Mouse (Mus musculus): Measurements from ENCODE around the gene Plcg2.

The Plcg2 gene

DNA sequence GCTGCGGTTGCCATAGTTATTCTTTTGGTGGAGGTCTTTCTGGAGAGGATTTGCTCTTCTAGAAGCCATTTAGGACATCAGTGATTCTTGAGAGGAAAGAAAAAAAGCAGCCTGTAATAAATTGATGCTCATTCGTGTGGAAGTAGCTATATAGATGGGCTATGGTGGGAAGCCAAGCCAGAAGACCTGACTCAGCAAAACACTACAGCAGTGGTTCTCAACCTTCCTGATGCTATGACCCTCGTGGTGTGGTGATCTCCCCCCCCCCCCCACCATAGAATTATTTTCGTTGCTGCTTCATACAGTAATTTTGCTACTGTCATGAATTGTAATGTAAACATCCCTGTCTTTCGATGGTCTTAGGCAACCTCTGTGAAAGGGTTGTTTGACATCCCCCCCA, 134.4 kb downstream of the Plcg2 start:
- DNase-seq (ENCODE audit: low read depth, low spot score): no peak

DNA sequence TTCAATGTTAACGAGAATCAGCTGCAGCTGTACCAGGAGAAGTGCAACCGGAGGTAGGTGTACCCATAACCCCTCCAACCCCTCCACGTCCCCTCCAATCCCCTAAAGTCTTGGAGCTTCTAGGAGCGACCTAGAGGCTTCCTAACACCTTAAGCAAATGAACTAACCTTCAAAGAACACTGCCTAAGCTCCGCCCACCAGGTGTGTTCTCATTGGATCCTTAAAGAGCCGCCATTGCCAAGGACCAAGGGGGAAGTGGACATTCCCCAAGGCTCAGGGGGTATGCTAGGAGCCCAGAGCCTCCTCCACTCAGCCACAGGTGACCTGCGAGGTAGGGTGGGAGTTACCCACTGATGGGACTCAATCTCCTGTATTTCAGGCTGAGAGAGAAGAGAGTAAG, 136.3 kb downstream of the Plcg2 start:
- peak; percentile 29 for DNase-seq (ENCODE audit: low read depth, low spot score)

DNA sequence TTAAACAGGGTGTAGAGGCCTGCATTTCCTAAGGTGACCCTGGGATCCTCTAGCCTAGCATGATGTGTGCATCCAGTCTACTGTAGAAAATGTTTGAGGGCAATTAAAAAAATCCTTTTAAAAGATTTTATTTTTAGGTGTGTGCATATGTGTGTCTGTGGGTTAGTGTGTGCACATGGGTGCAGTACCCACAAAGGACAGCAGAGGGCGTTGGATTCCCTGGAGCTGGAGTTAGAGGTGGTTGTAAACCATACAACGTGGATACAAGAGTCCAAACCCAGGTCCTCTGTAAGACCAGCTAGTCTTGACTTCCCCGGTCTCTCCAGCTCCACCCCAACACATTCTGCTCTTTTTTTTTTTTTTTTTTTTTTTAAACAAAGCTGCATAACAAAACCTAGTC, 139.4 kb downstream of the Plcg2 start:
- no peak for DNase-seq (ENCODE audit: low read depth, low spot score)

GRCm38 (mm10) chr8:117639631-117640030, 141.5 kb downstream of the Plcg2 start:
- DNase-seq (ENCODE audit: low read depth, low spot score): peak; percentile 73

DNA sequence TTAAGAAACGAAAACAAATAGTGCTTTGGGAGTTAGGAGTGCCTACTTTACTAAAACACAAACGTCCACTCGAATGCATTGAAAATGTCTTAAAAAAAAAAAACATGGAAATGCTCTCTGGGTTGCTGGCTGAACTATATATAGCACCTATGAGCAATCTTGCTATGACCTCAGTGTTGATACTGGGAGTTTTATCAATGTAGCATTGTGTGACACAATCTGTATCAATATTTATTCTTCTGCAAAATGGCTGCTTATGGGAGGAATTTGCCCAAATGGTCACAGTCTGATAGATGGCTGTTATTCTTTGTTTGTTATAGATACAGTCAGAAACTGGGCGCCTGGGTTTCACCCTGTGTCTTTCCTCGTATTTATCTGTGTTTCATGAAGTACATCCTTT, 147.4 kb downstream of the Plcg2 start:
- no peak for DNase-seq (ENCODE audit: low read depth, low spot score)

DNA sequence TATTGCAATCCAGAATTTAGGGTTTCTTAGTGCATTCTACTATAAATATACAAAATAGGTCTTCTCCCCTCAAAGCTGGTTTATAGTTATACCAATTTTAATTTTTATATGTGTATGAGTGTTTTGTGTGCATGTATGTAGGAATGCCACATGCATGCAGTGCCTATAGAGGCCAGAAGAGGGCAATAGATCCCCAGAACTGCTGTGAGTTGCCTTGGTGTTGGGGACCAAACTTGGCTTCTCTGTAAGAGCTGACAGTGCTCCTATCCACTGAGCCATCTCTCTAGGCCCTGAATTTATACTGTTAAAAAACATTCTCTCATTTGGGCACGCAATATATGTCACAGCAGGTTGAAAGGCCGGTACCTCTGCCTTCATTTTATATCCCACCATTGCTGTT, 147.9 kb downstream of the Plcg2 start:
- peak; percentile 64 for DNase-seq (ENCODE audit: low read depth, low spot score)

DNA sequence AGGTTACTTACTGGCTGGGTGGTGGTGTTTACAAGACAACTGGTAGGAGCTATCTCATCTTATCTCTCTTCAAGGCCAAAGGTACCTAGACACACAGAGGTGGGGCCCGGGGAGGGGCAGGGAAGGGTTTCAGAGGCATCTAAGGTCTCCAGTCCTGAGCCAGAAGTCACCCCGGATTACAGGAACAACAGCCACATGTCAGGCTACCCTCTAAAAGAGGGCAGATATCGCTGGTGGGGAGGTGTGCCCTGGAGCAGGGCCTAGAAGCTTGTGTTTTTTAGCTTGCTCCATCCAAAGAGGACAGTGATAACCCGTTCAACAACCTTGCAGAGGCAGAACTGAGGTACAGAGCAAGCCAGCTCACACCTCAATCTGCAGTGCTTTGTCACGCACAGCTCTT, 148.3 kb downstream of the Plcg2 start:
- DNase-seq (ENCODE audit: low read depth, low spot score): no peak

DNA sequence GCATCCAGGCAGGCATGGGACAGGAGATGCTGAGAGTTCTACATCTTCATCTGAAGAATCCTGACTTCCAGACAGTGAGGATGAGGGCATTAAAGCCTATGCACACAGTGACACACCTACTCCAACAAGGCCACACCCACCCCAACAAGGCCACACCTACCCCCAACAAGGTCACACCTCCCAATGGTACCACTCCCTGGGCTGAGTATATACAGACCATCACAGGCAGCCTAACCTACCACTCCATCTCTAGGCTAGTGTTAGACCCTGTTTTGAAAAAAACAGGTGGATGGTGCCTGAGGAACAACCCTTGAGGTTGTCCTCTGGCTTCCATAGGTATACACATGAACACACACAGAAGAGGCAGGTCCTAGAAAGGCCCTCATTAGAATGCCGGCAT, 154.2 kb downstream of the Plcg2 start:
- no peak for DNase-seq (ENCODE audit: low read depth, low spot score)

DNA sequence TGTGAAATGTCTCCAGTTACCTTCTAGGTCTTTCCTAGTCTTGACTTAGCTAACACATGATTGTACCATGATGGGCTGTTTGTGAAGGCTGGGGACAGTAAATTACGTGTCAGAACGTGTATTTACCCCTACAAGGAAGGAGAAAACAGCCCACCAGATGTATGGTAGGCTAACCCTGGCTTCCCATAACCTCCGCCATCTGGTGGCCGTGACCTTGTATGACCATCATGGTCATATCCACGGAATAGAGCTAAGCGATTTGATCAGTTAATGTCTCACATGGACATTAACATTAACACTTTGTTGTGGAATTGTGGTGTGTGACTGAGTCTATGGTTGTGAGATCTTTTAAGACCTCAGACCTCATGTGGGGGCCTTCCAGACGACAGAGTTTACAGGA, 160.9 kb downstream of the Plcg2 start:
- peak; percentile 26 for DNase-seq (ENCODE audit: low read depth, low spot score)

DNA sequence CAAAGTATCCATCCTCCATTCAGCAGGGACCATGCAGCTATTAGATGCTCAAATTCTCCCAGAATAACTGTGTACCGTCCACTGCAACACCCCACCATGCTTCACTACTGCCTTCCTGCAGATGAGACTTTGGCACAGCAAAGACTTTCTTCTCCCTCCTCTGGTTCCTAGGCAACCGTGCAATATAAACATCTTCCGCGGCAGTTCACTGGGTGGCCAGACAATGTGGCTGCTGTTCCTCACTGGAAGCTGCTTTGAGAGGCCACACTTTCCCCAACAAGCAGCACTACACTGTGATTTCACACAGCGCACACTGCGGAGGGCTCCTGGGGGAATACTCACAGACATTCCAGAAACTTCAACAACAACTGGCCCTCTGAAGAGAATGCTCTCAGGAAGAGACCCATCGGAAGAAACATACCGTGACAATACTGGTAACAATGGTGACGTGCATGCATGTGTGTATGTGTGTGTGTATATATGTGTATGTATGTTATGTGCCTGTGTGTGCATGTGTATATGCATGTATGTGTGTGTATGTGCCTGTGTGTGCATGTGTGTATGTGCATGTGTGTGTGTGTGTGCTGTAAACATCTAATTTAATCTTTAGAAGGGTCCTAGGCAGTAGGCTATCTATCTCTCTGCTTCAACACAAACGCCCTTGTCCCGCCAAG, 162.4 kb downstream of the Plcg2 start:
- DNase-seq (ENCODE audit: low read depth, low spot score): no peak

GRCm38 (mm10) chr8:117667349-117668124, 169.4 kb downstream of the Plcg2 start:
- no peak for DNase-seq (ENCODE audit: low read depth, low spot score)

- DNase-seq (ENCODE audit: low read depth, low spot score): no peak
Measured at GRCm38 (mm10) chr8:117670461-117670860, 172.4 kb downstream of the Plcg2 start.

DNA sequence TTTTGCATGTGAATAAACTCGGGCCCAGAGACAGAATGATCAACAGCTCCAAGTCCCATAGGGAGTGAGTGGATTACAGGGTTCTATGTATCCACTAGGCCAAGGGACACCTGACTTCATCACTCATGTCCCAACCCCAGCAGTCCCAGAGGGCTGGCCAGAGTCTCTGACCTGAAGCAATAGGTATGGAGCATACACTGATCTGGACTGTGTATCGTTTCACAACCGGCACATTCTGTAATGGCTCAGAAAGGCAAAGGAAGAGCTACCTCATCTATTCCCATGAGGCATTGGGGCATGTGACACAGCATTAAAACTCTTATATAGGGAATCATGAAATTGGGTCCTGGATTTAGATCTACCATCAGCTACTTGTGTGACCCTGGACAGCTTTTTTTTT, 174.5 kb downstream of the Plcg2 start:
- no peak for DNase-seq (ENCODE audit: low read depth, low spot score)

GRCm38 (mm10) chr8:117673430-117673830, 175.3 kb downstream of the Plcg2 start, which contains the start of gene Sdr42e1:
TSS of gene Sdr42e1 (minus strand) at chr8:117673689.
- DNase-seq (ENCODE audit: low read depth, low spot score): peak; percentile 50

- DNase-seq (ENCODE audit: low read depth, low spot score): no peak
Measured at GRCm38 (mm10) chr8:117675171-117675570, 177.1 kb downstream of the Plcg2 start.

- DNase-seq (ENCODE audit: low read depth, low spot score): no peak
Measured at GRCm38 (mm10) chr8:117676460-117676859, 178.4 kb downstream of the Plcg2 start.

GRCm38 (mm10) chr8:117677011-117677410, 178.9 kb downstream of the Plcg2 start:
- no peak for DNase-seq (ENCODE audit: low read depth, low spot score)

GRCm38 (mm10) chr8:117678650-117679049, 180.6 kb downstream of the Plcg2 start:
- DNase-seq (ENCODE audit: low read depth, low spot score): no peak

DNA sequence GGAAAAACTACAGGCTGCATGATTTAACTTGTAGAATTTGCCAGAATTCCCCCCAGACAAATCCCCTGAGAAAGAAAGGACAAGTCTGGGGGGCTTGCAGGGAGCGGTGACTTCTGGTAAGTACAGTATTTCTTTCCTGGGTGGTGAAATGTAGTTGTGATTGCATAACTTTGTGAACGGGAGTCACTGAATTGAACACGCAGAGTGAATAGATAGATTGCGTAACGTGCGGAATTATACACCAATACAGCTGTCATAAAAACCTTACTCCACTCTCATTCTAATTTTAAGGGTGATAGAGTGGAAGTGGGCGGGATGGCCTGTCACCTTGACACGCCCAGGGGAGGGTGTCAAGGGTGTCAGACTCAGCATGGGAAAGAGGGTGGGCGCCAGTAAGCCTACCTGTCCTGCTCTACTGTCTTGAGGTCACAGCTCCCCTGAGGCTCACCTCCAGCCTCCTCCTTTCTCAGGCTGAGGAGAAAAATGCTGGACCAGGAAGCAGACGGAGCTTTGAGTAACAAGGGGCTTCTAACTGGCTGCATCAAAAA, 185.9 kb downstream of the Plcg2 start:
- no peak for DNase-seq (ENCODE audit: low read depth, low spot score)

GRCm38 (mm10) chr8:117684504-117684903, 186.4 kb downstream of the Plcg2 start:
- DNase-seq (ENCODE audit: low read depth, low spot score): no peak

Measured in ES-CJ7 (cell line).